In the genomic region with DNA sequence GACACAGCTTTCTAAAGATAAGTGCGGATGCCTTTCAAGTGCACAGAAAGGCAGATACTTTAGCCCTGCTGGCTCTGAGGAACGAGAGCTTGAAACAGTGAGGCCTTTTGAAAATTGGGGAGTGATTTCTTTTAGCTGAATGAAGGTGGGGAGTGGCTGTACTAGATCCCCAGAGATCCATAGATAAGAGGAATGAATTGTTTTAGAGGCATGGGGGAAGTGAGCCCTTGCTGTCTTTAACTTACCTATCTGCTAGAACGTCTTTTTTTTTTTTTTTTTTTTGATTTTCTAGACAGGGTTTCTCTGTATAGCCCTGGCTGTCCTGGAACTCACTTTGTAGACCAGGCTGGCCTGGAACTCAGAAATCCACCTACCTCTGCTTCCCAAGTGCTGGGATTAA, we compare ENCODE assay signal across 11 mouse cellular contexts. TPM values are rescaled to one million over a fixed set of nuclear protein-coding genes. Genes with fewer than 3 reads are reported as not detected.
DNase-seq lines count a peak whose midpoint lies in the region; ATAC-seq and TF ChIP-seq lines count a peak whose summit lies in the region.
"Had no signal": no experiment of that assay in that cellular context is flagged by ENCODE, and none has a peak within 500 bp of the region (broad histone marks: within the 10 kb centered on the region; RNA-seq: fewer than 3 reads in every experiment).

No protein-coding gene starts in this region.

- no peaks in the 10 kb centered on the region for H3K27me3 ChIP-seq in lung, embryonic 14.5 days (ENCODE audit: insufficient read depth, low read length)
- no peaks in the 10 kb centered on the region for H3K27me3 ChIP-seq in forebrain, embryonic 13.5 days
- no peaks in the 10 kb centered on the region for H3K27me3 ChIP-seq in liver, embryonic 11.5 days (replicated peaks; ENCODE audit: control insufficient read depth, insufficient read depth, low read length)
- H3K27me3 ChIP-seq in stomach, embryonic 14.5 days (ENCODE audit: control insufficient read depth, insufficient read depth, low read length) = no peaks in the 10 kb centered on the region

- no peak for DNase-seq in lung, embryonic 14.5 days
- DNase-seq in lung, postnatal 25 days (ENCODE audit: low spot score) = no peak
- DNase-seq in liver, embryonic 11.5 days (ENCODE audit: low spot score) = no peak
- no peak for DNase-seq in left cerebral cortex, postnatal 10 days (ENCODE audit: extremely low spot score in 1 of 2, low spot score in 2 of 2)
- DNase-seq in testis, postnatal 14 days (ENCODE audit: low spot score) = no peak
- DNase-seq: lung, postnatal 4 days; right cerebral cortex, postnatal 14 days; thymus, postnatal 25 days had no signal

- H3K9ac ChIP-seq in lung, embryonic 14.5 days = peak overlapping the region; percentile 41; the same call in 1 of the 2 replicates
- peak overlapping the region; percentile 56 for H3K9ac ChIP-seq in forebrain, embryonic 13.5 days
- H3K9ac ChIP-seq in liver, embryonic 11.5 days (ENCODE audit: low read depth, low read length) = no peak overlapping the region
- peak overlapping the region; percentile 18; the same call in 1 of the 2 replicates for H3K9ac ChIP-seq in stomach, embryonic 14.5 days (replicated peaks; ENCODE audit: low read depth, low read length)

- H3K4me3 ChIP-seq in lung, embryonic 14.5 days (ENCODE audit: low read depth, low read length) = peak overlapping the region; percentile 14; the same call in 1 of the 2 replicates
- peak overlapping the region; percentile 12 for H3K4me3 ChIP-seq in forebrain, embryonic 13.5 days
- H3K4me3 ChIP-seq in liver, embryonic 11.5 days (ENCODE audit: low read depth, low read length) = 0 out of 2 replicates have a peak overlapping the region, but pooled peaks have one; percentile 8
- 0 out of 2 replicates have a peak overlapping the region, but pooled peaks have one; percentile 3 for H3K4me3 ChIP-seq in stomach, embryonic 14.5 days (ENCODE audit: low read depth, low read length)

- peaks cover 13% of the 10 kb centered on the region; the same call in 1 of the 2 replicates for H3K36me3 ChIP-seq in lung, embryonic 14.5 days (ENCODE audit: insufficient read depth)
- peaks cover 13% of the 10 kb centered on the region; the same call in 1 of the 2 replicates for H3K36me3 ChIP-seq in forebrain, embryonic 13.5 days (ENCODE audit: poor library complexity, severe bottlenecking)
- H3K36me3 ChIP-seq in liver, embryonic 11.5 days (ENCODE audit: control insufficient read depth, insufficient read depth, low read length) = no peaks in the 10 kb centered on the region
- peaks cover 2% of the 10 kb centered on the region; the same call in 1 of the 2 replicates for H3K36me3 ChIP-seq in stomach, embryonic 14.5 days (ENCODE audit: control insufficient read depth, insufficient read depth, low read length)

- peaks cover 6% of the 10 kb centered on the region for H3K4me1 ChIP-seq in lung, embryonic 14.5 days (ENCODE audit: insufficient read depth)
- peaks cover 31% of the 10 kb centered on the region for H3K4me1 ChIP-seq in forebrain, embryonic 13.5 days
- peaks cover 21% of the 10 kb centered on the region for H3K4me1 ChIP-seq in liver, embryonic 11.5 days (replicated peaks; ENCODE audit: control insufficient read depth, insufficient read depth, low read length)
- H3K4me1 ChIP-seq in stomach, embryonic 14.5 days (ENCODE audit: control insufficient read depth, insufficient read depth, low read length) = peaks cover 17% of the 10 kb centered on the region

- intact Hi-C loops in left cerebral cortex, postnatal 10 days (cut with DNase I) = loop anchor here (5.0 kb wide), 1 partner anchor 40 kb away; no protein-coding TSS in a partner anchor

- no peaks in the 10 kb centered on the region for H3K9me3 ChIP-seq in lung, embryonic 14.5 days (ENCODE audit: low read depth, low read length)
- H3K9me3 ChIP-seq in forebrain, embryonic 13.5 days (replicated peaks) = no peaks in the 10 kb centered on the region
- no peaks in the 10 kb centered on the region for H3K9me3 ChIP-seq in liver, embryonic 11.5 days (ENCODE audit: control insufficient read depth, low read length)
- H3K9me3 ChIP-seq in stomach, embryonic 14.5 days (ENCODE audit: control insufficient read depth, low read depth, low read length) = no peaks in the 10 kb centered on the region

- 26% methylated on average over 3 of the region's 3 CpGs for WGBS in lung, embryonic 14.5 days
- 38% methylated on average over 3 of the region's 3 CpGs for WGBS in forebrain, embryonic 13.5 days
- 31% methylated on average over 2 of the region's 3 CpGs for whole genome bisulfite sequencing in liver, embryonic 11.5 days
- 58% methylated on average over 3 of the region's 3 CpGs for WGBS in stomach, embryonic 14.5 days

- H3K27ac ChIP-seq in lung, embryonic 14.5 days (ENCODE audit: low read depth) = no peak overlapping the region
- H3K27ac ChIP-seq in forebrain, embryonic 13.5 days = 0 out of 2 replicates have a peak overlapping the region, but pooled peaks have one; percentile 17
- H3K27ac ChIP-seq in liver, embryonic 11.5 days (ENCODE audit: low read depth, low read length) = no peak overlapping the region
- H3K27ac ChIP-seq in stomach, embryonic 14.5 days (ENCODE audit: low read length) = no peak overlapping the region
- H3K27ac ChIP-seq: kidney, postnatal 0 days had no signal

- H3K4me2 ChIP-seq in lung, embryonic 14.5 days = peak overlapping the region; percentile 36
- peak overlapping the region; percentile 51 for H3K4me2 ChIP-seq in forebrain, embryonic 13.5 days
- H3K4me2 ChIP-seq in liver, embryonic 11.5 days = peak overlapping the region; percentile 51
- H3K4me2 ChIP-seq in stomach, embryonic 14.5 days (replicated peaks; ENCODE audit: low read depth, low read length) = no peak overlapping the region; the same call in 1 of the 2 replicates

- no peak for TF ChIP-seq CTCF in lung, embryonic 14.5 days (IDR thresholded peaks at IDR 0.05; ENCODE audit: low read depth)

- no peak for ATAC-seq in lung, embryonic 14.5 days (ENCODE audit: insufficient read depth)
- no peak for ATAC-seq in forebrain, embryonic 13.5 days
- no peak for ATAC-seq in liver, embryonic 11.5 days (replicated peaks; ENCODE audit: low FRiP score)
- no peak for ATAC-seq in stomach, embryonic 14.5 days (ENCODE audit: insufficient number of reproducible peaks, insufficient read depth, low FRiP score, low read depth)

RNA-seq across cellular contexts. Expression of a gene that starts 2.6 kb away (rescaled TPM):
- 17.8 and 17.9 TPM in 2 replicates for polyA plus RNA-seq in lung, embryonic 14.5 days (2014; fragmentation: Nextera tagmentation; extraction: Ambion mirVana)
- polyA plus RNA-seq in forebrain, embryonic 13.5 days (2015; fragmentation: Nextera tagmentation; extraction: Ambion mirVana) = 22.1 and 23.7 TPM in 2 replicates
- polyA plus RNA-seq in liver, embryonic 11.5 days (2014; fragmentation: Nextera tagmentation; extraction: Ambion mirVana) = 13.9 and 17.3 TPM in 2 replicates
- polyA plus RNA-seq in stomach, embryonic 14.5 days (2014; fragmentation: Nextera tagmentation; extraction: Ambion mirVana) = 15.2 and 16.4 TPM in 2 replicates
- 10 to 100 TPM; 26.1 to 26.6 TPM for total RNA-seq in left cerebral cortex, postnatal 10 days (2021)

RNA-seq across cellular contexts. Expression of a gene that starts 16.9 kb away (rescaled TPM):
- 37.5 and 38.5 TPM in 2 replicates for polyA plus RNA-seq in lung, embryonic 14.5 days (2014; fragmentation: Nextera tagmentation; extraction: Ambion mirVana)
- 33.0 and 36.6 TPM in 2 replicates for polyA plus RNA-seq in forebrain, embryonic 13.5 days (2015; fragmentation: Nextera tagmentation; extraction: Ambion mirVana)
- polyA plus RNA-seq in liver, embryonic 11.5 days (2014; fragmentation: Nextera tagmentation; extraction: Ambion mirVana) = 39.0 and 40.8 TPM in 2 replicates
- polyA plus RNA-seq in stomach, embryonic 14.5 days (2014; fragmentation: Nextera tagmentation; extraction: Ambion mirVana) = 33.4 and 33.5 TPM in 2 replicates
- total RNA-seq in left cerebral cortex, postnatal 10 days (2021) = 10 to 100 TPM; 16.7 to 18.5 TPM

RNA-seq across cellular contexts. Expression of a gene that starts 59.3 kb away (rescaled TPM):
- 51.4 and 57.4 TPM in 2 replicates for polyA plus RNA-seq in lung, embryonic 14.5 days (2014; fragmentation: Nextera tagmentation; extraction: Ambion mirVana)
- polyA plus RNA-seq in forebrain, embryonic 13.5 days (2015; fragmentation: Nextera tagmentation; extraction: Ambion mirVana) = 69.6 and 78.1 TPM in 2 replicates
- 44.8 TPM in 2 replicates for polyA plus RNA-seq in liver, embryonic 11.5 days (2014; fragmentation: Nextera tagmentation; extraction: Ambion mirVana)
- 54.1 and 60.6 TPM in 2 replicates for polyA plus RNA-seq in stomach, embryonic 14.5 days (2014; fragmentation: Nextera tagmentation; extraction: Ambion mirVana)
- total RNA-seq in left cerebral cortex, postnatal 10 days (2021) = 100 to 1,000 TPM; 148 TPM
